In genomic region chr13:37602256-37602655, GRCm38 (mm10) we compare ENCODE assay signal across 12 mouse cellular contexts.
DNase-seq lines count a peak whose midpoint lies in the region; ATAC-seq and TF ChIP-seq lines count a peak whose summit lies in the region.
"Had no signal": no experiment of that assay in that cellular context is flagged by ENCODE, and none has a peak within 500 bp of the region (broad histone marks: within the 10 kb centered on the region; RNA-seq: fewer than 3 reads in every experiment).

No protein-coding gene starts in this region.

- no peak overlapping the region for H3K9ac ChIP-seq in lung, postnatal 0 days (replicated peaks; ENCODE audit: low read depth)
- peak overlapping the region; percentile 25; the same call in 1 of the 2 replicates for H3K9ac ChIP-seq in heart, adult 2 months (ENCODE audit: low read depth, low read length)
- H3K9ac ChIP-seq: forebrain, embryonic 12.5 days; liver, postnatal 0 days had no signal

- H3K4me3 ChIP-seq in cerebellum, adult 2 months (replicated peaks; ENCODE audit: insufficient read depth, low read depth, low read length): no peak overlapping the region
- no peak overlapping the region for H3K4me3 ChIP-seq in lung, postnatal 0 days (ENCODE audit: low read depth, low read length)
- H3K4me3 ChIP-seq in heart, adult 2 months: no peak overlapping the region
- H3K4me3 ChIP-seq: forebrain, embryonic 12.5 days had no signal

- H3K9me3 ChIP-seq in lung, postnatal 0 days (ENCODE audit: low read length): no peaks in the 10 kb centered on the region
- H3K9me3 ChIP-seq: forebrain, embryonic 12.5 days had no signal

- H3K79me2 ChIP-seq in heart, adult 2 months (replicated peaks; ENCODE audit: control insufficient read depth, insufficient read depth, low read length): no peaks in the 10 kb centered on the region

- H3K4me2 ChIP-seq in lung, postnatal 0 days (replicated peaks; ENCODE audit: low read depth, low read length): 0 out of 2 replicates have a peak overlapping the region, but pooled peaks have one; percentile 9
- H3K4me2 ChIP-seq: forebrain, embryonic 12.5 days had no signal

- intact Hi-C loops in heart, adult 2 months (cut with DNase I): loop anchor here (2.0 kb wide), 1 partner anchor 41 kb away; no protein-coding TSS in a partner anchor
- intact Hi-C loops in heart, postnatal 25 days (cut with DNase I): no loop called here

- no peak for TF ChIP-seq EP300 in lung, postnatal 0 days (IDR thresholded peaks at IDR 0.05)
- peak; percentile 97 for TF ChIP-seq EP300 in heart, adult 2 months (IDR thresholded peaks at IDR 0.05; ENCODE audit: insufficient read depth, low read depth, low read length)

- no peaks in the 10 kb centered on the region for H3K27me3 ChIP-seq in cerebellum, adult 2 months (ENCODE audit: control insufficient read depth, insufficient read depth, low read length)
- no peaks in the 10 kb centered on the region for H3K27me3 ChIP-seq in lung, postnatal 0 days (replicated peaks; ENCODE audit: insufficient read depth, low read length)
- no peaks in the 10 kb centered on the region for H3K27me3 ChIP-seq in heart, adult 2 months (ENCODE audit: control insufficient read depth, insufficient read depth, low read length)
- H3K27me3 ChIP-seq: forebrain, embryonic 12.5 days had no signal

- TF ChIP-seq CTCF in cerebellum, adult 2 months (IDR thresholded peaks at IDR 0.05; ENCODE audit: borderline replicate concordance, insufficient read depth, low read depth, low read length): no peak
- no peak for TF ChIP-seq CTCF in lung, postnatal 0 days (IDR thresholded peaks at IDR 0.05)
- no peak for TF ChIP-seq CTCF in heart, adult 2 months (IDR thresholded peaks at IDR 0.05)

- H3K4me1 ChIP-seq in cerebellum, adult 2 months (ENCODE audit: control insufficient read depth, insufficient read depth, low read length): no peaks in the 10 kb centered on the region
- H3K4me1 ChIP-seq in lung, postnatal 0 days (ENCODE audit: insufficient read depth, low read depth, low read length): no peaks in the 10 kb centered on the region
- peaks cover 5% of the 10 kb centered on the region; the same call in 1 of the 2 replicates for H3K4me1 ChIP-seq in heart, adult 2 months (ENCODE audit: control insufficient read depth, insufficient read depth, low read length)
- H3K4me1 ChIP-seq: forebrain, embryonic 12.5 days had no signal

- DNase-seq in cerebellum, postnatal 10 days: peak; percentile 54 to 66
- DNase-seq in cerebellum, adult 2 months: no peak
- peak; percentile 12 for DNase-seq in lung, postnatal 0 days (ENCODE audit: low spot score)
- no peak for DNase-seq in lung, postnatal 14 days
- DNase-seq in heart, adult 2 months: peak; percentile 39 to 74
- peak; percentile 12 for DNase-seq in heart, postnatal 25 days (ENCODE audit: low spot score)
- DNase-seq in spleen, adult 12 weeks (ENCODE audit: low spot score): no peak
- no peak for DNase-seq in retina, postnatal 1 day
- DNase-seq: cerebellum, adult 18-20 months; liver, postnatal 0 days had no signal

- no peaks in the 10 kb centered on the region for H3K36me3 ChIP-seq in lung, postnatal 0 days (ENCODE audit: insufficient read depth, low read length)
- no peaks in the 10 kb centered on the region for H3K36me3 ChIP-seq in heart, adult 2 months (ENCODE audit: control insufficient read depth, insufficient read depth, low read length)
- H3K36me3 ChIP-seq: forebrain, embryonic 12.5 days had no signal

- no peak overlapping the region for H3K27ac ChIP-seq in cerebellum, adult 2 months (ENCODE audit: insufficient read depth, low read length)
- H3K27ac ChIP-seq in lung, postnatal 0 days (ENCODE audit: low read length): no peak overlapping the region
- H3K27ac ChIP-seq in heart, adult 2 months: peak overlapping the region; percentile 79
- H3K27ac ChIP-seq: forebrain, embryonic 12.5 days had no signal

- no peak for TF ChIP-seq POLR2A in cerebellum, adult 2 months (IDR thresholded peaks at IDR 0.05; ENCODE audit: borderline replicate concordance, insufficient read depth, low read length)
- no peak; the same call in 1 of the 2 replicates for TF ChIP-seq POLR2A in heart, adult 2 months (IDR thresholded peaks at IDR 0.05; ENCODE audit: insufficient read depth, low read depth, low read length)

- ATAC-seq in lung, postnatal 0 days: no peak; the same call in 1 of the 2 replicates
- ATAC-seq: liver, postnatal 0 days; midbrain, embryonic 16.5 days had no signal

- 11% methylated on average over 4 of the region's 4 CpGs for WGBS in cerebellum, adult 2 months
- 37% methylated on average over 4 of the region's 4 CpGs for WGBS in lung, postnatal 0 days
- WGBS in heart, adult 2 months: 25% methylated on average over 4 of the region's 4 CpGs

Comparison
In these comparisons a context has a peak if more than half of its experiments do, and no peak if none do; other contexts are left out.
1. DNase-seq: peak in cerebellum, postnatal 10 days (2 of 2), lung, postnatal 0 days (single experiment), heart, adult 2 months (2 of 2) and heart, postnatal 25 days (single experiment); none in cerebellum, adult 2 months (0 of 2), lung, postnatal 14 days (single experiment), spleen, adult 12 weeks (single experiment) and retina, postnatal 1 day (single experiment).